Mouse (Mus musculus) lung, postnatal 0 days (tissue): Measurements from ENCODE around the gene Thy1. TPM values are rescaled to one million over a fixed set of nuclear protein-coding genes. Genes with fewer than 3 reads are reported as not detected.
A peak's percentile ranks its signal among the peaks of the same experiment; 100 is the strongest.

ENCODE experiments used
- ATAC-seq: fragments of 200-750 bp; cut with Nextera tagmentation; 2 replicates; pipeline ENCODE4 v1.8.0; 2017; ENCODE audit warnings: moderate library complexity
- DNase-seq: peaks from one replicate; pipeline ENCODE4 v3.0.0-alpha.2; 2016; ENCODE audit warnings: low spot score
- H3K27ac ChIP-seq: fragments of 300-500 bp; sonication (generic); 2 replicates; pipeline ENCODE4 v1.5.1; 2014; ENCODE audit warnings: antibody characterized with exemption, mild to moderate bottlenecking, low read length, mixed read lengths
- H3K27me3 ChIP-seq: fragments of 300-500 bp; sonication (generic); replicated peaks from 2 replicates; pipeline ENCODE4 v1.6.1; 2014; ENCODE audit warnings: low read length, mixed read lengths; ENCODE audit not compliant: insufficient read depth
- H3K36me3 ChIP-seq: fragments of 300-500 bp; sonication (generic); 2 replicates; pipeline ENCODE4 v1.6.1; 2014; ENCODE audit warnings: low read length, mixed read lengths; ENCODE audit not compliant: insufficient read depth
- H3K4me1 ChIP-seq: fragments of 300-500 bp; sonication (generic); 2 replicates; pipeline ENCODE4 v1.6.1; 2014; ENCODE audit warnings: antibody characterized with exemption, low read depth, low read length, mixed read lengths; ENCODE audit not compliant: insufficient read depth
- H3K4me2 ChIP-seq: fragments of 300-500 bp; sonication (generic); replicated peaks from 2 replicates; pipeline ENCODE4 v1.6.1; 2014; ENCODE audit warnings: low read depth, mild to moderate bottlenecking, low read length, moderate library complexity, mixed read lengths
- H3K4me3 ChIP-seq: fragments of 300-500 bp; sonication (generic); 2 replicates; pipeline ENCODE4 v1.5.1; 2014; ENCODE audit warnings: low read depth, low read length
- H3K9ac ChIP-seq: fragments of 300-500 bp; sonication (generic); replicated peaks from 2 replicates; pipeline ENCODE4 v1.6.1; 2014; ENCODE audit warnings: low read depth, mild to moderate bottlenecking
- H3K9me3 ChIP-seq: fragments of 300-500 bp; sonication (generic); 2 replicates; pipeline ENCODE4 v1.6.1; 2016; ENCODE audit warnings: low read length, mixed read lengths
- CTCF ChIP-seq: IDR thresholded peaks from 2 replicates; pipeline ENCODE4 v1.5.1; 2016; ENCODE audit warnings: antibody characterized with exemption, mild to moderate bottlenecking
- EP300 ChIP-seq: IDR thresholded peaks from 2 replicates; pipeline ENCODE4 v1.6.1; 2016; ENCODE audit warnings: antibody characterized with exemption, mild to moderate bottlenecking, control low read depth
- WGBS: fragments of 180-500 bp; shearing (Covaris S2); extraction: QIAGEN DNeasy Blood & Tissue Kit; methylation state at CpG from one replicate; pipeline ENCODE4 v1.1.7; 2014; 5-methylcytosine and 5-hydroxymethylcytosine counted together
- polyA plus RNA-seq: library from polyadenylated mRNA; unstranded; fragments of >200 nt; fragmentation: Nextera tagmentation; extraction: Ambion mirVana; gene quantifications from 2 replicates; pipeline ENCODE4 v1.2.1, GENCODE M21; 2015

The Thy1 gene
- polyA plus RNA-seq, 1 experiment from 2014 or later = 2.9 TPM

- ATAC-seq (no peak), DNase-seq (no peak)
- peaks cover 4% of the 10 kb centered on the region; the same call in 1 of the 2 replicates for H3K27me3 ChIP-seq
- H3K9ac ChIP-seq = no peak overlapping the region
- 0 out of 2 replicates have a peak, but pooled peaks cover 5% of the 10 kb centered on the region for H3K36me3 ChIP-seq
- H3K4me3 ChIP-seq = no peak overlapping the region
- 54% methylated on average over 10 of the region's 10 CpGs for WGBS
- peaks cover 15% of the 10 kb centered on the region; the same call in 1 of the 2 replicates for H3K4me1 ChIP-seq
- TF ChIP-seq CTCF = no peak
- no peak for TF ChIP-seq EP300
- no peaks in the 10 kb centered on the region for H3K9me3 ChIP-seq
- no peak overlapping the region for H3K27ac ChIP-seq
- H3K4me2 ChIP-seq = no peak overlapping the region
Measured at GRCm38 (mm10) chr9:44086960-44087359, 43.8 kb downstream of the Thy1 start.

DNA sequence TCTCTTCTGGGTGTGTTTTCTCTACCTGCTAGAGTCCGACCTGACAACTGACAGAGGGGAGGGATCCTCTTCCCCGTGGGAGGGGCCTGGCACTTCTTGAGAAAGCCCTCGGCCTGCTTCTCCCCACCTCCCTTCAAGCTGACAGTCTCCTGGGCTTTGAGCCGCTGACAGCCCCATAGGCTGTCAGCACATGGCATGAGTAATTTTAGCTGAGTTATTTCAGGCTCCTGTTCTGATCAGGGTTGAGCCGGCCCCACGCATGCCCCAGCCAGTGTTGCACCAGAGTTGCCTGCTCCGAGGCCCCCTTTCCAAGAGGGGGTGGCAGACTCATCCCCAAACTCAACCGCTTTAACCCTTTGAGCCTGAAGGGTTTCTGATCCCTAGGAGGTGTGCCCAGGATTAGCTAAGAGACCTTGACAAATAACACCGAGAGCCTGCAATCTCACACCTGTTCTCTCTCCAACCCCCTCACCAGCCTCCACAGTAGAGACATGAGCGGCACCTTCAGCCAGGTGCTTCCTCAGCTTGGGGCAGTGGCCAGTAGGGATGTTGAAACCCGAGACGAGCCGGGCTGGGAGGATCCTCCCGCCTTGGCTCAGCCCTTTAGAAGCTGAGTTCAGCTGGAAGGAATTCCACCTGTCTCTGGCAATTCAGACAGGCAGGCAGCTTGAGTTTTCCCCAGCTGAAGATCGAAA, 44.7 kb downstream of the Thy1 start:
- 10% methylated on average over 15 of the region's 15 CpGs for WGBS
- Histone ChIP-seq H3K36me3 (0 out of 2 replicates have a peak, but pooled peaks cover 5% of the 10 kb centered on the region), H3K9ac (no peak overlapping the region), H3K27ac (no peak overlapping the region), H3K4me1 (peaks cover 15% of the 10 kb centered on the region; the same call in 1 of the 2 replicates), H3K27me3 (no peaks in the 10 kb centered on the region; the same call in 1 of the 2 replicates), H3K9me3 (no peaks in the 10 kb centered on the region), H3K4me3 (no peak overlapping the region), H3K4me2 (0 out of 2 replicates have a peak overlapping the region, but pooled peaks have one; percentile 3)
- peak; percentile 48 for DNase-seq
- no peak for TF ChIP-seq EP300
- no peak for TF ChIP-seq CTCF
- no peak for ATAC-seq

GRCm38 (mm10) chr9:44088877-44089608, 45.9 kb downstream of the Thy1 start:
- no peak overlapping the region for H3K9ac ChIP-seq

DNA sequence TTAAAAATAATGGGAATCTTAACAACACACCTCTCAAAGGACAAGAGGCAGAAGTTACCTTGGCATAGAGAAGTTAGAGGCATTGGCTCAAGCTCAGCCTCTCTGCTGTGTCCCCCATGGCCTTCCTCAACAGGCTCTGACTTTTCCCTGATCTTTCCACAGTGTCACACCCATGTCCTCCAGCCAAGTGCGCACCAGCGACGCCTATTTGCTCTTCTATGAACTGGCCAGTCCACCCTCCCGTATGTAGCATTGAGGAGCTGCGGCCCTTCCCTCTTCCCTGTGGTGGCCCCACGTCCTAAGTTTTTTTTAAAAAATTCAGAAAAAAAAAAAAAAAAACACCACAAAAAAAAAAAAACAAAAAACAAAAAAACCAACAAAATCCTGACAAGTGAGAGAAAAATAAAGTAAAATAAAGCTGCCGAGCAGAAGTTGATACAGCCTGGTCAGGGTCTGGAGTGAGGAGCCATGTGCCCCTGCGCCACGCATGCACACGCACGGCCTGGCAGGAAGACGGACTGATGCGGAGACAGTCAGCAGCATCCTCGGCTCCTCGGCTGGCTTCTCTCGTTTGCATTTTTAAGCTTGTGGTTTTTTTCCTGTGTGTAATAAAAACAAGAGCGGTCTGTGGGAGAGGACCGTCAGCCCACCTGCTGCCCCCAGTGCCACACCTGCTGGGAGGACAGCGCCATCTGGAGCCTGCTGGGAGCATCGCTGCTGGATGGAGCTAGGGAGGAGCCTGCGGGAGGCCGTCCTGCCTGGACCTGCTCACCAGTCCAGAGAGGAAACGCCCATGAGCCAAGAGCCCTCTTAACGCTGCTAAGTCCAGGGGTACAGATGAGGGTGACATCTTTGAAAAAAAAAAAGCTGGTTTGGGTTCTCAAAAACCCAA, 50.7 kb downstream of the Thy1 start:
- peak; percentile 75 for DNase-seq
- Histone ChIP-seq H3K4me3 (no peak overlapping the region), H3K27ac (no peak overlapping the region), H3K9ac (no peak overlapping the region), H3K9me3 (no peaks in the 10 kb centered on the region), H3K36me3 (0 out of 2 replicates have a peak, but pooled peaks cover 5% of the 10 kb centered on the region), H3K4me2 (no peak overlapping the region), H3K4me1 (no peaks in the 10 kb centered on the region), H3K27me3 (no peaks in the 10 kb centered on the region)
- WGBS = 37% methylated on average over 24 of the region's 24 CpGs
- peak; percentile 80 for ATAC-seq
- TF ChIP-seq CTCF (peak; percentile 88), EP300 (no peak)

More at GRCm38 (mm10) chr9:44088877-44089608, 45.9 kb downstream of the Thy1 start:
- H3K27ac ChIP-seq = no peak overlapping the region
- peaks cover 11% of the 10 kb centered on the region; the same call in 1 of the 2 replicates for H3K4me1 ChIP-seq
- DNase-seq = peak; percentile 59
- H3K27me3 ChIP-seq = no peaks in the 10 kb centered on the region; the same call in 1 of the 2 replicates
- H3K4me2 ChIP-seq = no peak overlapping the region
- TF ChIP-seq EP300 = no peak
- no peak for TF ChIP-seq CTCF
- 0 out of 2 replicates have a peak, but pooled peaks cover 5% of the 10 kb centered on the region for H3K36me3 ChIP-seq
- H3K9me3 ChIP-seq = no peaks in the 10 kb centered on the region
- H3K4me3 ChIP-seq = no peak overlapping the region
- ATAC-seq = no peak
- WGBS = 45% methylated on average over 12 of the region's 12 CpGs

GRCm38 (mm10) chr9:44094737-44095136, 51.6 kb downstream of the Thy1 start:
- 0 out of 2 replicates have a peak, but pooled peaks cover 5% of the 10 kb centered on the region for H3K36me3 ChIP-seq
- H3K9ac ChIP-seq = no peak overlapping the region
- no peak for DNase-seq
- 81% methylated on average over 3 of the region's 3 CpGs for WGBS
- H3K9me3 ChIP-seq = no peaks in the 10 kb centered on the region
- TF ChIP-seq EP300 (no peak), CTCF (no peak)
- H3K4me3 ChIP-seq = no peak overlapping the region
- no peak for ATAC-seq
- H3K27ac ChIP-seq = no peak overlapping the region
- no peak overlapping the region for H3K4me2 ChIP-seq
- H3K27me3 ChIP-seq = no peaks in the 10 kb centered on the region
- no peaks in the 10 kb centered on the region for H3K4me1 ChIP-seq
